Mouse (Mus musculus) midbrain, postnatal 0 days (tissue): ENCODE data around the gene Pgbd1. TPM values are rescaled to one million over a fixed set of nuclear protein-coding genes. Genes with fewer than 3 reads are reported as not detected.
A peak's percentile ranks its signal among the peaks of the same experiment; 100 is the strongest.
"Not testable (repeated sequence)": the region's sequence is repeated elsewhere in the genome, so short reads cannot be mapped to it uniquely, and the experiment has no call there.

Experiments used
- ATAC-seq: fragments of 200-750 bp; cut with Nextera tagmentation; 2 replicates; pipeline ENCODE4 v1.8.0; 2017; ENCODE audit warnings: moderate number of reproducible peaks, mild to moderate bottlenecking, moderate TSS enrichment, moderate library complexity; ENCODE audit not compliant: low FRiP score
- DNase-seq: peaks from one replicate; pipeline ENCODE4 v3.0.0-alpha.2; 2015; ENCODE audit warnings: low spot score
- H3K27ac ChIP-seq: fragments of 300-500 bp; sonication (generic); 2 replicates; pipeline ENCODE4 v1.5.1; 2014; ENCODE audit warnings: low read depth, mild to moderate bottlenecking, low read length, mixed read lengths
- H3K27me3 ChIP-seq: fragments of 300-500 bp; sonication (generic); 2 replicates; pipeline ENCODE4 v1.6.1; 2014; ENCODE audit warnings: low read length, control low read depth, mixed read lengths; ENCODE audit not compliant: insufficient read depth
- H3K36me3 ChIP-seq: fragments of 300-500 bp; sonication (generic); 2 replicates; pipeline ENCODE4 v1.6.1; 2014; ENCODE audit warnings: low read length, control low read depth, mixed read lengths; ENCODE audit not compliant: insufficient read depth
- H3K4me1 ChIP-seq: fragments of 300-500 bp; sonication (generic); 2 replicates; pipeline ENCODE4 v1.6.1; 2014; ENCODE audit warnings: mild to moderate bottlenecking, control low read depth, antibody characterized with exemption, low read length, mixed read lengths; ENCODE audit not compliant: insufficient read depth
- H3K4me2 ChIP-seq: fragments of 300-500 bp; sonication (generic); 2 replicates; pipeline ENCODE4 v1.6.1; 2014; ENCODE audit warnings: low read depth, mild to moderate bottlenecking, low read length, mixed read lengths; ENCODE audit not compliant: poor library complexity, severe bottlenecking
- H3K4me3 ChIP-seq: fragments of 300-500 bp; sonication (generic); 2 replicates; pipeline ENCODE4 v1.5.1; 2014; ENCODE audit warnings: low read depth, mild to moderate bottlenecking, low read length, moderate library complexity
- H3K9ac ChIP-seq: fragments of 300-500 bp; sonication (generic); replicated peaks from 2 replicates; pipeline ENCODE4 v1.6.1; 2014; ENCODE audit warnings: mild to moderate bottlenecking, low read length, moderate library complexity, mixed read lengths; ENCODE audit not compliant: poor library complexity, severe bottlenecking
- H3K9me3 ChIP-seq: fragments of 300-500 bp; sonication (generic); 2 replicates; pipeline ENCODE4 v1.6.1; 2016; ENCODE audit warnings: low read length, control low read depth
- CTCF ChIP-seq: IDR thresholded peaks from 2 replicates; pipeline ENCODE4 v1.5.1; 2016; ENCODE audit warnings: antibody characterized with exemption, mild to moderate bottlenecking
- WGBS: fragments of 180-500 bp; shearing (Covaris S2); extraction: QIAGEN DNeasy Blood & Tissue Kit; methylation state at CpG from one replicate; pipeline ENCODE4 v1.1.7; 2014; 5-methylcytosine and 5-hydroxymethylcytosine counted together
- polyA plus RNA-seq: library from polyadenylated mRNA; unstranded; fragments of >200 nt; fragmentation: Nextera tagmentation; extraction: Ambion mirVana; gene quantifications from 2 replicates; pipeline ENCODE4 v1.2.1, GENCODE M21; 2015
- total RNA-seq: library from RNA; depleted of rRNA; stranded (reverse); fragments of >200 nt; gene quantifications from 2 replicates; pipeline ENCODE4 v1.2.3, GENCODE M21; 2014

Gene Pgbd1
- total and polyA plus RNA-seq, 2 experiments from 2014 or later = 1.9 to 2.8 TPM

- H3K4me3 ChIP-seq = peak within 1 kb of the TSS; percentile 49
- no peaks in the 10 kb centered on the region for H3K4me1 ChIP-seq
- ATAC-seq (peak; percentile 98), DNase-seq (peak; percentile 91)
- peak within 1 kb of the TSS; percentile 61 for H3K9ac ChIP-seq
- no peaks in the 10 kb centered on the region for H3K36me3 ChIP-seq
- H3K27me3 ChIP-seq = no peaks in the 10 kb centered on the region
- no peak for TF ChIP-seq CTCF
- peak within 1 kb of the TSS; percentile 52 for H3K27ac ChIP-seq
- WGBS = under 1% methylated on average over 49 of the region's 54 CpGs
- H3K9me3 ChIP-seq = no peaks in the 10 kb centered on the region
- H3K4me2 ChIP-seq = peak within 1 kb of the TSS; percentile 86
These were observed 27.5 kb upstream of the Pgbd1 start, which contains the start of gene Nkapl for GRCm38 (mm10) chr13:21468061-21469019. Nkapl (minus strand) TSS chr13:21468509.

GRCm38 (mm10) chr13:21467336-21467735 is 26.5 kb upstream of the Pgbd1 start:
- no peak overlapping the region for H3K9ac ChIP-seq
- no peaks in the 10 kb centered on the region for H3K36me3 ChIP-seq
- no peak overlapping the region for H3K4me3 ChIP-seq
- H3K4me1 ChIP-seq = no peaks in the 10 kb centered on the region
- H3K4me2 ChIP-seq = no peak overlapping the region
- 89% methylated on average over 10 of the region's 10 CpGs for WGBS
- DNase-seq (no peak), ATAC-seq (no peak)
- no peaks in the 10 kb centered on the region for H3K27me3 ChIP-seq
- TF ChIP-seq CTCF = no peak
- no peaks in the 10 kb centered on the region for H3K9me3 ChIP-seq
- no peak overlapping the region for H3K27ac ChIP-seq

- not testable (repeated sequence) for H3K9ac ChIP-seq, ATAC-seq, H3K9me3 ChIP-seq, H3K4me1 ChIP-seq, H3K4me2 ChIP-seq, H3K27ac ChIP-seq, H3K36me3 ChIP-seq, H3K4me3 ChIP-seq, H3K27me3 ChIP-seq, DNase-seq
- 55% methylated on average over 9 of the region's 9 CpGs for WGBS
These were observed 21.7 kb upstream of the Pgbd1 start for GRCm38 (mm10) chr13:21462516-21462915.

- Histone ChIP-seq H3K9me3 (no peaks in the 10 kb centered on the region), H3K4me2 (no peak overlapping the region), H3K27ac (no peak overlapping the region), H3K9ac (no peak overlapping the region), H3K4me3 (no peak overlapping the region), H3K27me3 (no peaks in the 10 kb centered on the region), H3K4me1 (peaks cover 3% of the 10 kb centered on the region; the same call in 1 of the 2 replicates), H3K36me3 (no peaks in the 10 kb centered on the region)
- DNase-seq (no peak), ATAC-seq (no peak)
- no peak for TF ChIP-seq CTCF
- WGBS = 10% methylated on average over 4 of the region's 4 CpGs
These were observed 15.5 kb upstream of the Pgbd1 start for GRCm38 (mm10) chr13:21456347-21456746.

GRCm38 (mm10) chr13:21454133-21454532 is 13.3 kb upstream of the Pgbd1 start:
- ATAC-seq = no peak
- Histone ChIP-seq H3K4me1 (peaks cover 3% of the 10 kb centered on the region; the same call in 1 of the 2 replicates), H3K27ac (no peak overlapping the region), H3K36me3 (no peaks in the 10 kb centered on the region), H3K4me2 (peak overlapping the region; percentile 81; the same call in 1 of the 2 replicates), H3K9me3 (no peaks in the 10 kb centered on the region), H3K27me3 (no peaks in the 10 kb centered on the region), H3K4me3 (peak overlapping the region; percentile 79; the same call in 1 of the 2 replicates), H3K9ac (no peak overlapping the region)
- no peak for TF ChIP-seq CTCF
- WGBS = 95% methylated on average over 3 of the region's 3 CpGs
- no peak for DNase-seq

GRCm38 (mm10) chr13:21453449-21453848 is 12.6 kb upstream of the Pgbd1 start, which contains the start of gene Zscan26:
Zscan26 (minus strand) TSS chr13:21453730.
- peak; percentile 91 for ATAC-seq
- Histone ChIP-seq H3K9me3 (no peaks in the 10 kb centered on the region), H3K27me3 (no peaks in the 10 kb centered on the region), H3K4me1 (peaks cover 3% of the 10 kb centered on the region; the same call in 1 of the 2 replicates), H3K4me3 (peak within 1 kb of the TSS; percentile 79), H3K27ac (peak within 1 kb of the TSS; percentile 78), H3K36me3 (no peaks in the 10 kb centered on the region), H3K9ac (peak within 1 kb of the TSS; percentile 79), H3K4me2 (peak within 1 kb of the TSS; percentile 81)
- TF ChIP-seq CTCF = no peak
- under 1% methylated on average over 23 of the region's 23 CpGs for WGBS
- peak; percentile 88 for DNase-seq
